Mouse (Mus musculus): ENCODE measurements around the gene Gm13276.

DNA sequence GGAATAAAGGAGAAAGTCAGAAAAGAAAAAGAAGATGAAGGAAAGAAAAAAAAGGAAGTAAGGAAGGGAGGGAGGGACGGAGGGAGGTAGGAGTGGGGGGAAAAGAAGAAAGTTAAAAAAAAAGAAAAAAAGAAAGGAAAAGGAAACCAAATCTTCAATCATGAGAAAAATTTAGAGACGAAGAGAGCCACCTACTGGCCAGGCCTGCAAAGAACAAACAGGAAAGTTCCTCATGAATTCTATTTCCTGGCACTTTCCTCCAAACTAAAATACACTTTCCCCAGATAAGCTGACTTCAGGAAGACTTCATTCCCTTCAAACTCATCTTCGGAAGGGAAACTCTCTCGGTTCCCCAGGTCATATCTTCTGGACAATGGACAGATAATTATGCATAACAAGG lies 45.0 kb downstream of the Gm13276 start:
- TF ChIP-seq CTCF (IDR thresholded peaks at IDR 0.05; ENCODE audit: borderline replicate concordance, extremely low read depth, insufficient read depth, insufficient read length) (peak; percentile 41; the same call in 1 of the 2 replicates), POLR2A (IDR thresholded peaks at IDR 0.05; ENCODE audit: borderline replicate concordance, extremely low read depth, insufficient read depth, insufficient read length, poor library complexity, severe bottlenecking) (no peak)
